Mouse (Mus musculus): ENCODE data around the gene Pfn1.

Pfn1 gene

GRCm38 (mm10) chr11:70654198-70654922, at the start of gene Pfn1:
Gene Pfn1 (minus strand): TSS chr11:70654644.
- DNase-seq (ENCODE audit: inconsistent ontology term): peak; percentile 94

- peak; percentile 31 for DNase-seq (ENCODE audit: inconsistent ontology term)
Observed at GRCm38 (mm10) chr11:70702781-70703180, 48.3 kb upstream of the Pfn1 start.

GRCm38 (mm10) chr11:70701984-70702733, 47.7 kb upstream of the Pfn1 start:
- no peak for DNase-seq (ENCODE audit: inconsistent ontology term)

DNA sequence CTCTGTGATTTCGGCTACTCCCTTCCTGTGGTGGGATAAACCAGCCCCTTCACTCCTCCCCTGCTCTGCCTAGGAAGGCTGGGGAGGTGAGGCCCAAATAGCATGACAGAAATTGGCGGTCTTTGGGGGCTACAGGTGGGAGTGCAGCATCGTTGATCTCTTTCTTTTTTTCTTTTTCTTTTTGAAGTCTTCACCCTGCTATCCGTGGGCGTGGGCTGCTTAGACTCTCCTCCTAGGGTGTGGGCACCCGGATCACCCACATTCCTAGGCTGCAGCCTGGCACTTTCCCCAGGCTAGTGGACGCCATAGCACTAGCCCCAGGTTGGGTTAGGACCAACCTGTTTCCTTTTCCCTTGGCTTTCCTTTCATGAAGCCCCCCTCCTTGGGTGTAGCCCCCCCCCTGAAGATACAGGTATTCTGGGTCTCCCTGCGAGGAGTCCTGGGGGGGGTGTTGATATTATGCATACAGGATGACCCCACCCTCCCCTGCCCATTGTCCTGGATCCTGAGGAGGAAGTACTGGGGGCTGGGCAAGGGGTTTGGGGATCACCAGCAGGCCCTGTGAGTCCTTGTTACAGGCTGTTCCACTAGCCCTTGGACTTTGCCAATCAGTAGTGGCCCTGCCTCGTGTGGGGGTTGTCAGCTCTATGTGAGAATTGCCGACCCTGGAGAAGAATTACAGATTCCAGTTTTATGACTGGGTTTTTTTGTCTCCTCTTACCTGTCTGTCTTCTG, 46.9 kb upstream of the Pfn1 start:
- DNase-seq (ENCODE audit: inconsistent ontology term): no peak

GRCm38 (mm10) chr11:70700613-70701012, 46.2 kb upstream of the Pfn1 start:
- DNase-seq (ENCODE audit: inconsistent ontology term): peak; percentile 85

DNA sequence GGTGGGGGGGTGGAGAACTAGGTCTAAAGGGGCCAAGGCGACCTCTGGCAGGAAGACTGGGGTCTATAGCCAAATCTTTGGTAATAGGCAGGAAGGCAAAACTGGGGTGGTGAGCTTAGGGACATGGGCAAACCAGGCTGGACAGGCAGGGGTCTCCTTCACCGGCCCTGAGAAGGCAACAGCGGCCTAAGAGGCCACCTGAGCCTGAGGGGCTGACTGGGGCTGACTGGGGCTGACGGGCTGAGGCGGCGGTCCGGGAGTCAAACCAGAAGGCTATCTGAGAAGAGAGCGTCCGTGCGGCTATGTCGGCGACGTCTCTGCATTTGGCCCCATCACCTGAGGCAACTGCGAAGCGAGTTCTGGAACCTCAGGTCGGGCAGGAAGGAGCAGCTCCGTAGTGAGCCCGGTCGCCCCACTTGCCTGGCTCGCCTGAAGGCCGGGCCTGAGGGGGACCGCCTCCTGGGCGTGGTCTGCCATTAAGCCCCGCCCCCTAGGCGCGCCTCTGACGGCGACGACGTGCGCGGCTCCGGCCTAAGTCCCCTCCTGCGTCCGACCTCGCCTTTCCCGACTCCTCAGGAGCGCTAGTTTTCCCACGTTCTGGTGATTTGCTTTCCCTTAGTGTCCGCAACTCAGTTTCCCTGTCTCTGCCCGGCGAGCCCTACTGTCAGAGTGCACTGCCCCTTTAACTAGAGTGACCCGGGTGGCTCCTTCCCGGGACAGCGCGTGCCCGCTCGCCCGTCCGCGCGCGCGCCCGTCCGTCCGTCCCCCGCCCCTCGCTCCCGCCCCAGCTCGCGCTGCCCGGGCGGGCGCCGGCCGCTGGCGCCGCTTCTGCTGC, 45.5 kb upstream of the Pfn1 start, which contains the start of the genes Inca1 and Kif1c:
TSS of gene Inca1 (minus strand) at position 434 of the 835 bp plus-strand sequence.
TSS of gene Kif1c (plus strand) at position 827 of the 835 bp plus-strand sequence.
- DNase-seq (ENCODE audit: inconsistent ontology term): peak; percentile 97

- no peak for DNase-seq (ENCODE audit: inconsistent ontology term)
Observed at GRCm38 (mm10) chr11:70699051-70699450, 44.6 kb upstream of the Pfn1 start.

DNA sequence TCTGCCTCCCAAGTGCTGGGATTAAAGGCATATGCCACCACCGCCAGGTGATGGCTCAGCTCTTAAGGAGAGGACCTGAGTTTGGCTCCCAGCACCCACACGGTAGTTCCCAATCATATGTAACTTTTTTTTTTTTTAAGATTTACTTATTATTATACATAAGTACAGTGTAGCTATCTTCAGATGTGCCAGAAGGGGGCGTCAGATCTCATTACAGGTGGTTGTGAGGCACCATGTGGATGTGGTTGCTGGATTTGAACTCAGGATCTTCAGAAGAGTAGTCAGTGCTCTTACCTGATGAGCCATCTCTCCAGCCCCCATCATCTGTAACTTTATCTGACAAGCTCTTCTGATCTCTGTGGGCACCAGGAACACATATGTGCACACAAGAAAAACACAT, 42.9 kb upstream of the Pfn1 start:
- DNase-seq (ENCODE audit: inconsistent ontology term): no peak

DNA sequence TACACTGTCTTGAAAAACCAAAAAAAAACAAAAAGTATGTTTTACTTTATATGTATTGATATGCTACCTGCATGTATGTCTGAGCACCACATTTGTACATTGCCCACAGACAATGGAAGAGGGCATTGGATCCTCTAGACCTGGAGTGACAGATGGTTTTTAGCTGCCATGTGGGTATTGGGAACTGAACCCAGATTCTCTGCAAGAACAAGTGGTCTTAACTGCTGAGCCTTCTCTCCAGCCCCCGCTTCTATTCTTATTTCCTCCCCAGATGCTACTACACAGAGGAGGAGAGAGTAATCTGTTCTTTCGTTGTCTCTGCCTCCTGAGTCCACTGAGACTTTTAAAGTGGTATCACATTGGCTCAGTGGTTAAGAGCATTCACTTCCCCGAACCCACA, 39.1 kb upstream of the Pfn1 start:
- no peak for DNase-seq (ENCODE audit: inconsistent ontology term)

GRCm38 (mm10) chr11:70689578-70689977, 35.1 kb upstream of the Pfn1 start:
- no peak for DNase-seq (ENCODE audit: inconsistent ontology term)

DNA sequence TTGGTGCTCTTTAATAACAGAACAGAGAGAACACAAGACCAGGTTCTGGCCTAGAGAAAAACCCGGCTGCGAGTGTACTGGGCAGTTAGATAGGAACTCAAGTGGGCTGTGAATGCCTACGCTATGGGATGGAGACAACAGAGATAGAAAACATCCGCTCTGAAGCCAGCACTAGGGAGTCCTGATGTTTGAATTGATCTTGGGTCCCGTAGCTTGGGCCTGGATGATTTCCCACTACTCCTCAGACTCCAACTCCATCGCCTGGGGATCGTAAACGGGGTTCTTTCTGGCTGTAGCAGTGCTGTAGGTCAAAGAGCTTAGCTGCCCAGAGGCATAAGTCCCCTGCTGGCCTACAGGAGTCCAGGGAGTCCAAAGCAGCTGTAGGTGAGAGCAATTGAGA, 33.9 kb upstream of the Pfn1 start:
- DNase-seq (ENCODE audit: inconsistent ontology term): peak; percentile 58

- DNase-seq (ENCODE audit: inconsistent ontology term): peak; percentile 90
Observed at GRCm38 (mm10) chr11:70687601-70688199, 33.3 kb upstream of the Pfn1 start, which contains the start of gene Camta2. Gene Camta2 (minus strand): TSS chr11:70688105.

GRCm38 (mm10) chr11:70686901-70687566, 32.6 kb upstream of the Pfn1 start:
- peak; percentile 27 for DNase-seq (ENCODE audit: inconsistent ontology term)

GRCm38 (mm10) chr11:70683640-70684039, 29.2 kb upstream of the Pfn1 start:
- DNase-seq (ENCODE audit: inconsistent ontology term): no peak

DNA sequence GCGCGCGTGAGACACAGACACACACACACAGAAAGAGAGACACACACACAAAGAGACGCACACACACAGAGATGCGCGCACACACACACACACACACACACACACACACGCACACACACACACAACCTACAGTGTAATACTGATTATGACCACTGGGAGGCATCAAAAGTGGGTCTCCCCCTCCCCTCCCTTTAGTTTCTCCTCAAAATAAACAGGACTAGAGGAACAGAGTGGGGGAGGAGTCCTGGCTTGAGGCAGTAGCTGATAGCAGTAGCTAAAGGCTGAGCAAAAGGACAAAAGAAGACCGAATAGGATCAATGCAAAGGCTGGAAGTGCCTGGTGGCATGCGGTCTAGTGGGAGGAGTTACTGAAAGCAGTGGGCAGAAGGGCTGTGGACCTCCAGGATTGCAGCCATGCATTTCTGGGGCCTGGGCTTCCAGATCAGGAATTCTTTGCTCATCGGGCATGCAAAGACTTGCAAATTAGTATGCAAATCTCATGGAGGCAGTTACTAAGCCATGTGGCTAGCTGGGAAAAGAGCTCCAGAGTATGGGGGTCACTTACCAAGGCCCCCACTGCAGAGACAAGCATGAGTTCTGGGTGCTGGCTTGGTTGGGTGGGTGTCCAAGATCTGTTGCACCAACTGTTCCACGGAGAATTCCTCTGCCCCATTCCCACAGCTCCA, 27.6 kb upstream of the Pfn1 start:
- DNase-seq (ENCODE audit: inconsistent ontology term): peak; percentile 78

DNA sequence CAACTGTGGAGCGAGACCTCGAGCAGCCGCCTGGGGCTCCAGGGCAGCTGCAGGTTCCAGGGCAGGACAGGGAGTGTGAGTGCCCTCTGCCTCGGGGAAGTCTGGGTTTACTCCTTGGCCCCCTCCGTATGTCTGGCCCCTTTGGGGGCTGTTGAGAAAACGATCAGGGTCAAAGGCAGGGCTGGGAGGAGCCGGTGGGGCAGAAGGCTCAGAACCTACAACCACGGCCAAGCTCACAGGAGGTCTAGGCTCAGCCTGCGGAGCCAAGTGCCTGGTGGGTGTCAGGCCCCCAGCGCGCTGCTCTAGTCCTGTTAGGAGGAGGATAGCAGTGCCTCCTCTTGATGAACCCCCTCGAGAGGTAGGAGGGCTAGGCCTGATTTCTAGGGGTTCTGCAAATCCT, 26.7 kb upstream of the Pfn1 start:
- DNase-seq (ENCODE audit: inconsistent ontology term): no peak

DNA sequence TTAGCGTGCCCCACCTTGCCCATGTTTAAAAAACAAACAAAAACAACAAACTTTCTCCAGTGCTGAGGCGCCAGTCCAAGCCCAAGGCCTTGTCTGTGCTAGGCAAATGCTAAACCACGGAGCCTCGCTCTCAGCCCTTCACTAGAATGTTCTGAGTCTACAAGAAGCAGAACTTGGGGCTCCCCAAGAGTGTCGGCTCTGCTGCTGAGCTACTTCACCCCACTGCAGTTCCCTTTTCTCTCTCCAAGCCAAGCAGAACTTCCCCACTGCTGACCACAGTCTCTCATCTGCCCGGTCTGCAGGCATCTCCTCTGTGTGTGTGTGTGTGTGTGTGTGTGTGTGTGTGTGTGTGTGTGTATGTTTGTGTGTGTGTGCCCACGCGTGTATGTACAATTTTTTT, 25.4 kb upstream of the Pfn1 start:
- no peak for DNase-seq (ENCODE audit: inconsistent ontology term)

- no peak for DNase-seq (ENCODE audit: inconsistent ontology term)
Observed at GRCm38 (mm10) chr11:70679361-70679760, 24.9 kb upstream of the Pfn1 start.

DNA sequence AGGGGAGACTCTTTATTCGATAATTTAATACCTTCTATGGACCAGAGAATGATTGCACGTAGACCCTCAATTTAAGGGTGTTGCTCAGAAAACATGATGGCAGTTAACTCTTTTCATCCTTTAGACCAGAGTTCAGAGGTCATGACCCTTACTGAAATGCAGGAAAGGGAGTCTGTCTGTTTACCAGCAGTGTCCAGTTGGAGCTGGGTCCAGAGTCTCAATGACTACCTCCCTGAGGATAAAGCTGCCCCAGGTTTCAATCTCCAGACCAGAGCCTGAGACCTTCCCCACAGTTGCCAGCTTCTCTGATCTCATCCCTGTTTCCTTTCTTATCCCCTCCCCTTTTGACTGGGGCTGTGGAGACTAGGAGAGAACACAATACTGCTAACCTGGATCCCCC, 24.1 kb upstream of the Pfn1 start:
- no peak for DNase-seq (ENCODE audit: inconsistent ontology term)

DNA sequence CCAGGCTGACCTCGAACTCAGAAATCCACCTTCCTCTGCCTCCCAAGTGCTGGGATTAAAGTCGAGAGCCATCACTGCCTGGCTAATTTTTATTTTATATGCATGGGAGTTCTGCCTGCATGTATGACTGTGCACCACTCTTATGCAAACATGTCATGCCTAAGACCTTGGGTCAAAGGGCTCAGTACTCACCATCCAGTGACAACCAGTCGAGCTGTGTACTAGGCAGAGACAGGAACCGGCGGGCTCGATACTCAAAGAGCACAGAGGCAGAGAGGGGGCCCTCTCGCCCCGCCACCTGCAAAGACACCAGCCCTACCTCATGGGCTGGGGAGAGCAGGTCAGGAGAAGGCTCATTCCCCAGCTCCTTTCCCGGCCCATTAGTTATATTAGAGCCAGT, 23.6 kb upstream of the Pfn1 start:
- DNase-seq (ENCODE audit: inconsistent ontology term): no peak

All from Muller cell, postnatal 12 days (primary cell).